Mouse (Mus musculus) kidney, adult 2 months (tissue): ENCODE results near the gene Ubl3. TPM values are rescaled to one million over a fixed set of nuclear protein-coding genes. Genes with fewer than 3 reads are reported as not detected.

Experiments used
- DNase-seq: peaks from one replicate; pipeline ENCODE4 v3.0.0; 2021
- H3K27ac ChIP-seq: fragments of 200-500 bp; 2 replicates; pipeline ENCODE4 v1.5.1; 2012; ENCODE audit warnings: low read depth, low read length, control low read depth, inconsistent platforms; ENCODE audit not compliant: insufficient read depth
- H3K27me3 ChIP-seq: fragments of 200-500 bp; replicated peaks from 2 replicates; pipeline ENCODE4 v1.6.1; 2012; ENCODE audit warnings: mild to moderate bottlenecking, moderate library complexity, low read length, inconsistent platforms; ENCODE audit not compliant: control insufficient read depth, insufficient read depth
- H3K36me3 ChIP-seq: fragments of 200-500 bp; 2 replicates; pipeline ENCODE4 v1.6.1; 2012; ENCODE audit warnings: mild to moderate bottlenecking, moderate library complexity, low read length, inconsistent platforms; ENCODE audit not compliant: control insufficient read depth, insufficient read depth
- H3K4me1 ChIP-seq: fragments of 200-500 bp; 2 replicates; pipeline ENCODE4 v1.6.1; 2011; ENCODE audit warnings: low read length; ENCODE audit not compliant: control insufficient read depth, insufficient read depth
- H3K4me3 ChIP-seq: fragments of 200-500 bp; 2 replicates; pipeline ENCODE4 v1.5.1; 2011; ENCODE audit warnings: mild to moderate bottlenecking, low read depth, low read length, control low read depth; ENCODE audit not compliant: insufficient read depth
- CTCF ChIP-seq: fragments of 200-500 bp; conservative IDR thresholded peaks from 2 replicates; pipeline ENCODE4 v1.5.1; 2011; ENCODE audit warnings: low read depth, mild to moderate bottlenecking, control low read depth, low read length, moderate library complexity, mixed read lengths; ENCODE audit not compliant: insufficient read depth, insufficient read length
- POLR2A ChIP-seq: fragments of 200-500 bp; IDR thresholded peaks from one replicate; pipeline ENCODE4 v1.6.1; 2011; ENCODE audit warnings: low read depth, low read length, control low read depth
- WGBS: fragments of 180-500 bp; shearing (Covaris S2); methylation state at CpG from one replicate; pipeline ENCODE4 v1.1.7; 2018; 5-methylcytosine and 5-hydroxymethylcytosine counted together
- polyA plus RNA-seq: library from polyadenylated mRNA; depleted of rRNA; stranded (reverse); fragments of >200 nt; gene quantifications from 2 replicates; pipeline ENCODE4 v1.2.3, GENCODE M21; 2012; rRNA removed

The Ubl3 gene
- polyA plus RNA-seq = 71.2 and 71.3 TPM in 2 replicates

DNA sequence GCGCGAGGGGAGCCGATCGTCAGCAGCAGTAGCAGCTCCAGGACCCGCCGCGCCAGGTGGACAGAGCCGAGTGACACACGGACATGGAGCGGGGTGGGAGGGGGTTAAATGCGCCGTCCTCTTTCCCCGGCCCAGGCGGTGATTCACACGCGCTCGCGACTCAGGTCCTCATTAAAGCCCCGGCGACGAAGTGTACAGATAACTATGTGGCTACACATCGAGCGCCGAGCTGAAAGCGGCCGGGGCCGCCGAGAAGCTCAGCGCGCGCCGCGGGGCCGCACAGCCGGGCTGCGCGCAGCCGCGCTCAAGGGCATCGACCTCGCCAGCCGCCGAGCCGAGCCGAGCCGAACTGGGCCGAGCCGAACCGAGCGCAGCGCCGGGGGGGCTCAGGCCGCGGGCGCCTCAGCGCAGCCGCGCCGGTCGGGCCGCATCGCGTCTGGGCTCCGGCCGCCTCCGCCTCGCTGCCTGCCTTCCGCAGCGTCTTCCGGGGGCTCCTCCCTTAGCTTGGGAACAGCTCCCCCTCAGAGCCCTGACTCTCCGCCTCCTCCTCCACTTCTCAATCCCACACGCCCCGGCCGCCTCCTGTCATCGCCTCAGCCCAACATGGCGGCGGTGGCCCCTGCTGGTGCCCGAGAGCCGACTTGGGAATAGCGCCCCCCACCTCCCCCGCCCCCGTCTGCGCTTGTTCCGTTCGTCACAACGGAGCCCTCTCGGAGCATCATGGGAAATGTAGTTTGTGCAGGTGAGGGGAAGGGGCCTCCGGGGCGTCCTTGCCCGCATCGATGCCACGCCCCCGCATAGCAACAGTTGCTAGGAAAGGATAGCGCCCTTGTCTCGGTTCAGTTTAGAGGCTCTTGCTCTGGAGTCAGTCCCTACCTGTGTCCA, at the start of gene Ubl3:
TSS of gene Ubl3 (minus strand) at position 603 of the 885 bp plus-strand sequence.
- Histone ChIP-seq H3K4me1 (peaks cover 25% of the 10 kb centered on the region), H3K36me3 (no peaks in the 10 kb centered on the region), H3K27me3 (no peaks in the 10 kb centered on the region), H3K27ac (peak within 1 kb of the TSS; percentile 97), H3K4me3 (peak within 1 kb of the TSS; percentile 99)
- peak; percentile 95 for DNase-seq
- under 1% methylated on average over 94 of the region's 95 CpGs for WGBS
- TF ChIP-seq CTCF (no peak), POLR2A (peak; percentile 57)

DNA sequence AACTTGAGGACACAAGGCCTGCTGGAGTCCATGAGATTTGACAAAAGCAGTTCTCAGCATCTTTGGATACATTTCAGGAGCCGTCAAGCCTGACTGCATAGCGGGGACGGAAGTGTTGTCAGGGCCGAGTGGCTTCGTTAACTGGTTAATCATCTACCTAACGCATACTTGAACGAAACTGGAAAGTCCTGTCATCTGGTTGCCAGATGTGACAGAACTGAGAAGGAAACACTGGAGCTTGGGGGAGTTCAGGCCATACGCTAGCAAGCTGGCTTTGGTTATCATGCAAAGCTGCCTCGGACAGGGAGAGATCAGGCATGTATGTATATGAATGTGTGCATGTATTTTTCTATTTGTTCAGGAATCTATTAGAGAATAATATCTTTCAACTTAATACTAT, 45.8 kb upstream of the Ubl3 start:
- Histone ChIP-seq H3K4me1 (peaks cover 3% of the 10 kb centered on the region; the same call in 1 of the 2 replicates), H3K27ac (no peak overlapping the region), H3K4me3 (no peak overlapping the region), H3K36me3 (no peaks in the 10 kb centered on the region), H3K27me3 (no peaks in the 10 kb centered on the region)
- TF ChIP-seq POLR2A (no peak), CTCF (no peak)
- DNase-seq = peak; percentile 92
- 32% methylated on average over 9 of the region's 9 CpGs for WGBS

DNA sequence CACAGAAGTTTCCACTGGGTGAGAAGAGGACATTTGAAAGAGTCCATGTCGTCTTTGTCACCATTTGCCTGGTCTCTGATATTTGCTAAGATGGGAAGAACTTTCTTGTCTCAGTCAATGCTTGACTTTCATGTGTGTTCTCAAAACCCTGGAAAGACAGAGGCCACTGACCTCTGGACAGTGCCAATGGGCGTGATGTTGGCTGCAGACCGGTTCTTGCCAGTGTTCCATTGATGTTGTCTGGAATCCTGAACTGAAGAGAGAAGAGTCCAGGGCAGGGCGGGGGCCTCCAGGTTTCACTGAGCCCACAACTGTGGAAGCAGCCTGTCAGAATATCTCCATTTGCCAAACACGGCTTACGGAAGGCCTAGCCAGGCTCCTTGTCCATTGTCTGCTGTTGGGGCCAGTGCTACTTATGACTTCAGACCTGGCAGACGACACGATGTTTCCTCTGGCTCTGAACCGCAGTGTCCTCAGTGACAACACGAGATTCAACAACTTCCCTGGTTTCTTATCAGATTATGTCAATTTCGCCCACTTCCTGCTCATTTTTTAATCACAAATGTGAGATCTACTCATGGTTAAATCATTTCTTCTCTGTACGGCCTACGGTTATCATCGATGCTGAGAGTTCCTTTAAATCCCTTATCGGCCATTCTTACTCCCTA, 43.6 kb upstream of the Ubl3 start:
- Histone ChIP-seq H3K36me3 (no peaks in the 10 kb centered on the region), H3K27ac (no peak overlapping the region), H3K4me3 (no peak overlapping the region), H3K27me3 (no peaks in the 10 kb centered on the region), H3K4me1 (peaks cover 3% of the 10 kb centered on the region; the same call in 1 of the 2 replicates)
- TF ChIP-seq CTCF = no peak
- TF ChIP-seq POLR2A = no peak
- WGBS = 84% methylated on average over 15 of the region's 15 CpGs
- DNase-seq = peak; percentile 75

DNA sequence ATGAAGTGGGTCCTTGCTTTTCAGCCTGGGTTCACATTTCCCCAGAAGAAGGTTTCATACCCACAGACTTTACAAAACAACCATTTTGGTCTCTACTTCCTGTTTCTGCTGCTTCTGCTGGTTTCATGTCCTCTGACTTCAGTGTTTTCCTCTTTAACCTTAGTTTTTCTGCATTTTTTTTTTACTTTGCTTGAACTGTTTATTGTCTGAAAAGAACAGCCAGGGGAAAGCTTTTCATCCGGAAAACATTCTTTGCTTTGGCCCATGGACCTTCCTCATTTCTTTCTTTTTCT, 42.8 kb upstream of the Ubl3 start:
- no peak for DNase-seq
- Histone ChIP-seq H3K4me3 (no peak overlapping the region), H3K36me3 (no peaks in the 10 kb centered on the region), H3K27me3 (no peaks in the 10 kb centered on the region), H3K4me1 (peaks cover 3% of the 10 kb centered on the region; the same call in 1 of the 2 replicates), H3K27ac (no peak overlapping the region)
- WGBS = 79% methylated on average over 1 of the region's 1 CpGs
- TF ChIP-seq CTCF (no peak), POLR2A (no peak)

DNA sequence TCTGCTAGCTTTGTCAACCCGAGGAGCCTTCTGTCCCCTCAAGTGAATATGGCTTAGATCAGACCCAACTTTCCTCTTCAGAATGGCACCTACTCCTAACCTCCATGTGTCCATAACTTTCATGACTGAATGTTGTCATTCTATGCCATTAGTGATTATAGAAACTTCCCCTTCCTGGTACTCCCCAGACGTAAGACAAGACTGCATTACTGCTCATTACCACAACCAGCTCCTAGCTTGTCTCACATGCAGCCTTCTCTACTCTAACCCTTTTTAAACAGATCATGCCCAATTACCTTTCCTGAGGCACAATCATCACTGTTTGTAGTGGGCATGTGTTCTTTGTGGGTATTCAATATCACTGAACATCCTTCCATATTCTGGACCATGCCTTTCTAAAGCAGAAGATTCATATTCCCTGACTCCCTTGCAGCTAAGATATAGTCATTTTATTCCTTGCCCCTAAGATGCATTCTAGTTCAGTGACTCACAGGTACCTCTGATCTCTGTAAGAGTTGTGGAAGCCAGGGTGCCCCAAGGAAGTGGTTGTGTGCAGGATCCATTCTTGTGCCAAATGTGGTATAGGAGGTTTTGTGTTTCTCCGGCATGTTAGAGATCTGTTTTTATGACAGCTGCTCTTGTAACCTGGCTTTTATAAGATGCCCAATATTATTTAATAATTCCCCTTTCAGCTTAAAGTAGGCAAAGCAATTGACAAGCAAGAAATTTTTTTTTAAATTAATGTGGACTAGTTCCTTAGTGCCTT, 42.3 kb upstream of the Ubl3 start:
- 92% methylated on average over 3 of the region's 3 CpGs for WGBS
- TF ChIP-seq CTCF = no peak
- DNase-seq = no peak
- Histone ChIP-seq H3K27ac (no peak overlapping the region), H3K4me1 (peaks cover 3% of the 10 kb centered on the region; the same call in 1 of the 2 replicates), H3K27me3 (no peaks in the 10 kb centered on the region), H3K36me3 (no peaks in the 10 kb centered on the region), H3K4me3 (no peak overlapping the region)

DNA sequence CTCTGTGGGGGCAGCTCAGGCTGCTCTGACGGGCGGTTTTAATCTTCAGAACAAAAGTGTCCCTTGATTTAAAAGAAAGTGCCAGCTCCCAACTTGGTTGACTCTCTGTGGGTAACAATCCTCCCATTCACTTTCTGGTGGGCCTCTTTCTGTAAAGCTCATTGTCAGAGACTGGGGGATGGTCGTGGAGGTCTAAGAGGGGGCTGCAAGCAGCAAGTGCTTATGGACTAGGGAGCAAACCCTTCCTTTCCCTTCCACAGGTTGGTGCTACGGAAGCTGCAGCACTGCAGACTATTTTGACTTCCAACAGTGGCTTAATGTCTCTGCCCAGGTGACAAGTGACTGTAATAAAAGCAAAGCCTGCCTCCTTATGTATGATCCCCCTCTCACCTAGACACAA, 41.0 kb upstream of the Ubl3 start:
- 77% methylated on average over 4 of the region's 4 CpGs for WGBS
- Histone ChIP-seq H3K36me3 (no peaks in the 10 kb centered on the region), H3K27ac (no peak overlapping the region), H3K27me3 (no peaks in the 10 kb centered on the region), H3K4me1 (peaks cover 3% of the 10 kb centered on the region; the same call in 1 of the 2 replicates), H3K4me3 (no peak overlapping the region)
- no peak for DNase-seq
- TF ChIP-seq CTCF = no peak
- no peak for TF ChIP-seq POLR2A
